Mouse (Mus musculus) ES-E14 (cell line): ENCODE data around the gene Arhgap23.

Source experiments
- CHD2 ChIP-seq: IDR thresholded peaks from 2 replicates; pipeline ENCODE4 v1.6.1; 2014; ENCODE audit warnings: mild to moderate bottlenecking, low read depth, low read length, inconsistent platforms
- HCFC1 ChIP-seq: IDR thresholded peaks from 2 replicates; pipeline ENCODE4 v1.6.1; 2012; ENCODE audit warnings: low read length, inconsistent platforms, borderline replicate concordance; ENCODE audit not compliant: insufficient read depth
- ZC3H11A ChIP-seq: IDR thresholded peaks from 2 replicates; pipeline ENCODE4 v1.6.1; 2012; ENCODE audit warnings: low read depth, mild to moderate bottlenecking, inconsistent platforms, low read length, borderline replicate concordance

GRCm38 (mm10) chr11:97466444-97467160 lies 51.3 kb downstream of the Arhgap23 start:
- TF ChIP-seq ZC3H11A (no peak), CHD2 (no peak), HCFC1 (no peak)
